Mouse (Mus musculus): ENCODE measurements around the gene Mthfd1. TPM values are rescaled to one million over a fixed set of nuclear protein-coding genes. Genes with fewer than 3 reads are reported as not detected.
"Not testable (repeated sequence)": the region's sequence is repeated elsewhere in the genome, so short reads cannot be mapped to it uniquely, and the experiment has no call there.

Gene Mthfd1
- polyA plus RNA-seq (2015; fragmentation: Nextera tagmentation; extraction: Ambion mirVana): 102 TPM in 2 replicates

DNA sequence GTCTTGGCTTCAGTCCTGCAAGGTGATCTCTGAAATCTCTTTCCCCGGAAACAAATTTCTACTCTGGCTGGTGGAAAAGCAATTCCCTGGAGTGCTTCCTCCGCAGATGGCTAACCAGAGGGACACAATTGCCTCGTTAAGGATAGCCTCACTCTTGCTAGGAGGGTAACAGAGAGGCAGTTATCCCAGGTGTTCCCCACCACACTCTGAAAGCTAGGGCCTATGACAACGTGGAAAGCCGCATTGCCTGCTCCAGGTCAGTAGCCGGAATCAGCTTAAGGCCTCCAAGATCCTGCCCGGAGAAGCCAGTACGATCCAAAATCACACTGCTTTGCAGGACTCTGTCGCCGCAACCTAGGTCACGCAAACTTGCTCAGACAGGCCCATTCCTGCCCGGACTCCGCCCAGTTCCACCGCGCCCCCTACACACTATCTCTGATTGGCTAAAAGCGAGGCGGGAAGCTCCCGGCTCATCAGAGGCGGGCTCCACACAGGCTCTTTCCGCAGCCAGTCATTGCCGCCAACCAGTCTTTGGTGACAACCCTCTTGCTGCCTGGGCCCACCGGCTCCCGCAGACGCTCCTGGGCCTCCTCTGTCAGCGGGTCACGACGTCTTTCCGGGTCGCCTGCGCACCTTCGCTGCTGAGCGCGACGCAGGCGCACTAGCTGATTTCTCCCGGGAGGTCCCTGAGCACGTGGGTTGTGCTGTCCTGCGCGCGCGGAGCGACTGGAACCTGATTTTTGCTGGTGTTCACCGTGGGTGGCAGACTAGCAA lies at the start of gene Mthfd1:
TSS of gene Mthfd1 (plus strand) at position 574 of the 774 bp plus-strand sequence.
- no peaks in the 10 kb centered on the region for H3K9me3 ChIP-seq
- WGBS: 1% methylated on average over 43 of the region's 43 CpGs

DNA sequence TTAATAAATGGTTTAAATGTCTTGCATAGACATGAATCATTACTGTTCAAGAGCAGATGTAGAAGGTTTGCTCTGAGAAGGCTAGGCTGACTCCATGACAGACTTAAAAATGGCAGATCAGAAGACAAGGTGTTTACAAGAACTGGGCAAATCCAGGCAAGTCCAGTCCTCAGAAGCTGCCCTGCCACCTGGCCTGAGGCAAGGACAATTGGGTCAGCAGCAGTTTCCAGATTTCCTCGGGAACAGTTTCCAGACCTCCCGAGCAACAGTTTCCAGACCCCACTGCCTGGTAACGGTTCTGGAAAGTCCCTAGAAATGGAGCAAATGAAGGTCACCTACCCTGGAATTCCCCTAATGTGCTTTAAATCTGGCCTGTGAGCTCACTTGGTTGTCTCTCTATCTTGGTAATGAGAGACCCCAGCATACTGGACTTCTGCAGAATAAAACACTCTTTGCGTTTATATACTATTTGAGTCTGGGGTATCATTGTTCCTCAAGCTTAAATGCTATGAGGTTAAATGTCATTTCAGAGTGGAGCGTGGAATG lies 45.6 kb upstream of the Mthfd1 start:
- ATAC-seq: no peak
- no peaks in the 10 kb centered on the region for H3K36me3 ChIP-seq
- WGBS: 86% methylated on average over 5 of the region's 5 CpGs
- H3K27me3 ChIP-seq (replicated peaks): no peaks in the 10 kb centered on the region
- no peak overlapping the region for H3K27ac ChIP-seq
- H3K9ac ChIP-seq: no peak overlapping the region
- H3K4me2 ChIP-seq (replicated peaks): no peak overlapping the region
- H3K4me1 ChIP-seq (replicated peaks): no peaks in the 10 kb centered on the region
- no peak overlapping the region for H3K4me3 ChIP-seq (replicated peaks)
- H3K9me3 ChIP-seq: no peaks in the 10 kb centered on the region

More for the DNA sequence above, at the start of gene Mthfd1:
- H3K4me1 ChIP-seq (replicated peaks): 0 out of 2 replicates have a peak, but pooled peaks cover 3% of the 10 kb centered on the region
- H3K27ac ChIP-seq: peak within 1 kb of the TSS; percentile 67
- H3K9ac ChIP-seq: peak within 1 kb of the TSS; percentile 66
- H3K4me3 ChIP-seq (replicated peaks): peak within 1 kb of the TSS; percentile 66
- peak; percentile 99 for ATAC-seq
- H3K27me3 ChIP-seq (replicated peaks): no peaks in the 10 kb centered on the region
- no peaks in the 10 kb centered on the region for H3K36me3 ChIP-seq
- H3K4me2 ChIP-seq (replicated peaks): peak within 1 kb of the TSS; percentile 90

DNA sequence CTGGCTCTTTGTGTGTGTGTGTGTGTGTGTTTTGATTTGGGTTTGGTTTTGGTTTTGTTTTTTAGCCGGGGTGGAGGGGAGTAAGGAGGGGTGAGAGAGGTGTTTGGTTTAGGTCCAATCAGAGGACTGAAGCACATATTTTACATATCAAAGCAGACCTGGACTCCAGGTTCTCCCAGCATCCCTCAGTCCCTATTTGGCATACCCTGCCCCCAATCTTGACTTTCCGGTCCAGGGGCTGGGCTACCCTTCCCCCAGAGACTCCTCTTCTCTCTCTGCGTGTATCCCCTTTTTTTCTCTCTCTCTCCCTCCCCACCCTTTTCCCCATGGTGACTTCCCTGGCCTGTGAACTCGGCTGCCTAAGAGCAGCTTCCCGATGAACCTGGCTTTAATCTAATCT lies 40.0 kb upstream of the Mthfd1 start:
- Histone ChIP-seq H3K36me3 (no peaks in the 10 kb centered on the region), H3K27ac (no peak overlapping the region), H3K4me3 (replicated peaks) (no peak overlapping the region), H3K27me3 (replicated peaks) (no peaks in the 10 kb centered on the region), H3K4me2 (replicated peaks) (no peak overlapping the region), H3K9ac (no peak overlapping the region), H3K4me1 (replicated peaks) (no peaks in the 10 kb centered on the region), H3K9me3 (no peaks in the 10 kb centered on the region)
- ATAC-seq: no peak
- WGBS: 32% methylated on average over 5 of the region's 5 CpGs

DNA sequence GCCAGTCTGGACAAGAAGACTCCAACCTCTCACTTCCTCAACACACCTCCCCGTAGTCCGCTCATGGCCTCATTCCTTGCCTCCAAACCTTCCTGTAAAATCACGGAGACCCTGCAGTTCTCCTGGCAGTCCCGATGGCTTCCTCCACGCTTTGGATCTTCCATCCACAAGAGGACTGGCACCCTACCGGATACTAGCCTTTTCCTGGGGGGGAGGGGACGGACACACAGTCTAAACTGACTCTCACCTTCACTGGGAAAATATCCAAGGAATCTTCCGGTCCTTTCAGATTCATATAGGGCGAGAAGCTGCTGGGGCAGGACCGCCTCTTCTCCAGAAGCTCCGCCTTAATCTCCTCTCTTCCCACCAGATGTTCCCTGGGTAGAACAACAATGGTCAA lies 38.4 kb upstream of the Mthfd1 start:
- no peak overlapping the region for H3K4me3 ChIP-seq (replicated peaks)
- ATAC-seq: no peak
- no peak overlapping the region for H3K27ac ChIP-seq
- H3K9me3 ChIP-seq: no peaks in the 10 kb centered on the region
- no peak overlapping the region for H3K4me2 ChIP-seq (replicated peaks)
- no peaks in the 10 kb centered on the region for H3K4me1 ChIP-seq (replicated peaks)
- no peaks in the 10 kb centered on the region for H3K27me3 ChIP-seq (replicated peaks)
- WGBS: 66% methylated on average over 11 of the region's 11 CpGs
- no peaks in the 10 kb centered on the region for H3K36me3 ChIP-seq
- H3K9ac ChIP-seq: no peak overlapping the region

DNA sequence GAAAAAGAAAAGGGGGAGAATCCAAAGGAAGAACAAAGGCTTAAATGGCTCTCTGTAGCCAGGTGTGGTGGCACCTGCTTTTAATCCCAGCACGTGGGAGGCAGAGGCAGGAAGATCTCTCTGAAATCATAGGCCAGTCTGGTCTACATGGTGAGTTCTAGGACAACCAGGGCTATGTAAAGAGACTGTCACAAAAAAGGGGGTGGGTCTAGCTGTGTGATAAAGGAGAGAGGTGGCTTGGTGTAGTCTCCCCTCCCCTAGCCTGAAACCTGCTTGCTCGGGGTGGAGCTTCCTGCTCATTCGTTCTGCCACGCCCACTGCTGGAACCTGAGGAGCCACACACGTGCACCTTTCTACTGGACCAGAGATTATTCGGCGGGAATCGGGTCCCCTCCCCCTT lies 33.0 kb upstream of the Mthfd1 start:
- H3K4me3 ChIP-seq (replicated peaks); H3K4me1 ChIP-seq (replicated peaks); H3K27me3 ChIP-seq (replicated peaks); H3K9ac ChIP-seq; H3K9me3 ChIP-seq; H3K36me3 ChIP-seq; ATAC-seq; H3K4me2 ChIP-seq (replicated peaks); H3K27ac ChIP-seq: not testable (repeated sequence)
- WGBS: 69% methylated on average over 4 of the region's 8 CpGs

DNA sequence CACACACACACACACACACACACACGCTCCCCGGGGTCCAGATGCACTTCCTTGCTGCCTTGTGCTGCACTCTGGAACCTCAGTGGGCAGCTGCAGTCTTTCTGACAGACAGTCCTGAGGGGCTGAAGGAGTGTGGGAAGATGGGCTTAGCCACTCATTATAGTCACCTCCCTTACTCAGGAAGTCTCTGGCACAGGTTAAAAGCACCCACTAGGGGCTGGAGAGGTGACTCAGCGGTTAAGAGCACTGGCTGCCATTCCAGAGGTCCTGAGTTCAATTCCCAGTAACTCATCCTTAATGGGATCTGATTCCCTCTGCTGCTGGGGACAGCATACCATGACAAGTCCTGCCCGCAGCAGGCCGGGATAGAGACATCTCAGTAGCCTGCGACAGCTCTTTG lies 24.5 kb upstream of the Mthfd1 start:
- no peak for ATAC-seq

DNA sequence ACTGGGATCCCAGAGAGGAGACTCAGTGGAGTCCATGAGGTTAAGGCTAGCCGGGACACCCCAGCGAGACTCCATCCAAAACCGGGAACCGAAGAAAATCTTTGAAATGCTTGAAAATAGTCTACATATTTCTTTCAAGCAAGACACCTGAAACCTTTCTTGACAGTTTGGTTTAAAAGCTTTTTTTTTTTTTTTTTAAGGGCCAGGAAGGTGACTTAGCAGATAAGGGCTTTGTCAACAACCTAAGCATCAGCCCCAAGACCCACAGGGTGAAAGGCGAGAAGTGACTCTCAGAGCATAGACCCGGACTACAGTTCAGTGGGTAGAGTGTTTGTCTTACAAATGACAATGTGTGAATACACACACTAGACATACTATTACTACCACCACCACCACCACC lies 19.8 kb upstream of the Mthfd1 start:
- H3K9me3 ChIP-seq: no peaks in the 10 kb centered on the region
- whole genome bisulfite sequencing: 86% methylated on average over 6 of the region's 6 CpGs
- ATAC-seq: no peak

More for the DNA sequence above, 24.5 kb upstream of the Mthfd1 start:
- no peak overlapping the region for H3K4me2 ChIP-seq (replicated peaks)
- H3K4me1 ChIP-seq (replicated peaks): no peaks in the 10 kb centered on the region
- no peak overlapping the region for H3K4me3 ChIP-seq (replicated peaks)
- H3K9ac ChIP-seq: no peak overlapping the region
- WGBS: 79% methylated on average over 6 of the region's 6 CpGs
- no peaks in the 10 kb centered on the region for H3K9me3 ChIP-seq
- no peak overlapping the region for H3K27ac ChIP-seq
- no peaks in the 10 kb centered on the region for H3K27me3 ChIP-seq (replicated peaks)
- no peaks in the 10 kb centered on the region for H3K36me3 ChIP-seq

DNA sequence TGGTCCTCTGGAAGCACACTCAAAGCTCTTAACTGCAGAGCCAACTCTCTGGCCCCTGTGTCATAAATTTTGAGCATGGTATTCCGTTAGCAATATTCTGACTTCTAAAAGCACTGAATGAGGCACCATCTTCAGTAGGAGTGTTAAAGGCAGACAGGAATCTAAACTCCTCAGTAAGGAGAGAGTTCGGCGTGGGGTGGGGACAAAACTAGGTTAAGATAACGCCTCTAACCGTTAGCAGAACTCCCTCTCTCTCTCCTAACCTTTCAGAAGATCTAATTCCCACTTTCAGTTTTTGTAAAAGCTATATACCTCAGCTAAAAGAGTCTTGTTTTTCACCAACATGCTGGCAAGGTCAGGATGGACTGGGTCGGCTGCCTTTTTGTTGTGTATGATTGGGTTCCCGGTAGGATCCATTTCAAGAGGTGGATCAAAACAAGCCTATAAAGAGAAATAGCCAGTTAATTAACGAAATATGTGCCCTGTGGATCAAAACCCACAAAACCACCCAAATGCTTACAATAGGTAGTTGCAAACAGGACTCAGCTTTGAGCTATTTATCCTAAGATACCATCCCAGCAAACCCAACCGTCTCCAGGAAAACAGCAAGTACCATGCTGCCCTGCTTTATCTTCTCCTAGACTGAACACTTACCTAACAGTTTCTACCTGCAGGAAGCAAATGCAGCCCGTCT lies 15.8 kb upstream of the Mthfd1 start:
- no peaks in the 10 kb centered on the region for H3K9me3 ChIP-seq
- H3K27ac ChIP-seq: no peak overlapping the region
- no peaks in the 10 kb centered on the region for H3K36me3 ChIP-seq
- no peak overlapping the region for H3K9ac ChIP-seq
- WGBS: 66% methylated on average over 10 of the region's 10 CpGs
- no peak for ATAC-seq
- no peaks in the 10 kb centered on the region for H3K27me3 ChIP-seq (replicated peaks)
- H3K4me1 ChIP-seq (replicated peaks): no peaks in the 10 kb centered on the region
- no peak overlapping the region for H3K4me3 ChIP-seq (replicated peaks)
- no peak overlapping the region for H3K4me2 ChIP-seq (replicated peaks)

More for the DNA sequence above, 19.8 kb upstream of the Mthfd1 start:
- H3K4me1 ChIP-seq (replicated peaks): no peaks in the 10 kb centered on the region
- no peak overlapping the region for H3K4me3 ChIP-seq (replicated peaks)
- H3K9ac ChIP-seq: no peak overlapping the region
- H3K4me2 ChIP-seq (replicated peaks): no peak overlapping the region
- no peak overlapping the region for H3K27ac ChIP-seq
- no peaks in the 10 kb centered on the region for H3K27me3 ChIP-seq (replicated peaks)
- H3K36me3 ChIP-seq: no peaks in the 10 kb centered on the region

DNA sequence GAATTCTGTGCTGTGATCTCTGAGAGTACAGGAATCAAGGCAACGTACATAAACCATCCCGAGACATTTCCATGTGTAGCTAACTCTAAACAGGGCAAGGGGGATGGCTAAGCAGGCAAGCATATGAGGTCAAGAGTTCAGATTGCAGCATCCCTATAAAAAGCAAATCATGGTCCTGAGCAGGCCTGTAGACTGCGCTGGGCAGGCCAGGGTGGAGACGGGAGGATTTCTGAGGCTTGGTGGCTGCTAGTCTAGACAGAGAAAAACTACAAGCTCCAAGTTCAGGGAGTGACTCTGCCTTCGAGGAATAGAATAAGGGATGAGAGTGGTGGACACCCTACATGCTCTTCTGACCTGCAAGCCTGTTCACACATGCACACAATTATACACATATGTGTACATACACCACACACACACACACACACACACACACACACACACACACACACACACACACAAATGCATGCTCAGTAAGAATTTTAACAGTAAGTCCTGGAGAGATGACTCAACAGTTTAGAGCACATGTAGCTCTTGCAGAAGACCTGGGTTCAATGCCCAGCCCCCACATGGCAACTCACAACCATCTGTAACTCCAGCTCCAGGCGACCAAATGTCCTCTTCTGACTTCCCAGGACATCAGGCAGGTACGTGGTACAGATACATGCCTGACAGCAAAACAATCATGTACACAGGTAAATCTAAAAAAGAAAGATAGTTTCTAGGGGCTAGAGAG lies 15.1 kb upstream of the Mthfd1 start:
- ATAC-seq: no peak
- Histone ChIP-seq H3K4me1 (replicated peaks) (no peaks in the 10 kb centered on the region), H3K36me3 (no peaks in the 10 kb centered on the region), H3K9ac (no peak overlapping the region), H3K4me3 (replicated peaks) (no peak overlapping the region), H3K27me3 (replicated peaks) (no peaks in the 10 kb centered on the region), H3K27ac (no peak overlapping the region), H3K9me3 (no peaks in the 10 kb centered on the region), H3K4me2 (replicated peaks) (no peak overlapping the region)
- 52% methylated on average over 7 of the region's 7 CpGs for WGBS

DNA sequence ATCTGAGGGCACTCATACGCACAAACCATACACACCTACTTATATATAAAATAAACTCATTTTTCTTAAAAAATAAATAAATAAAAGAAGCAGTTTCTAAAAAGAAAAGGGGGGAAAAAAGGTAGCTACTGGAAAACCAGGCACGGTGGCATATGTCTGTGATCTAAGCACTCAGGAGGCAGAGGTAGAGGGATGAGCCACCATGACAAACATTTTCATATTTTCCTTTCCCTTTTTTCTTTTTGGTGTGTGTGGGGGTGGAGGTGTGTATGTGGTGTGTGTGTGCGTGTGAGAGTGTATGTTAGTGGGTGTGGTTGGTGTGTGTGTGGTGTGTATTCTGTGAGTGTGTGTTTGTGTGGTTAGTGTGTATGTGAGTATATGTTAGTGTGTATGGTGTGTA lies 14.4 kb upstream of the Mthfd1 start:
- no peaks in the 10 kb centered on the region for H3K36me3 ChIP-seq
- no peak for ATAC-seq
- H3K9me3 ChIP-seq: no peaks in the 10 kb centered on the region
- no peak overlapping the region for H3K27ac ChIP-seq
- no peaks in the 10 kb centered on the region for H3K27me3 ChIP-seq (replicated peaks)
- no peak overlapping the region for H3K4me3 ChIP-seq (replicated peaks)
- 80% methylated on average over 3 of the region's 3 CpGs for WGBS
- H3K4me2 ChIP-seq (replicated peaks): no peak overlapping the region
- no peak overlapping the region for H3K9ac ChIP-seq
- no peaks in the 10 kb centered on the region for H3K4me1 ChIP-seq (replicated peaks)

DNA sequence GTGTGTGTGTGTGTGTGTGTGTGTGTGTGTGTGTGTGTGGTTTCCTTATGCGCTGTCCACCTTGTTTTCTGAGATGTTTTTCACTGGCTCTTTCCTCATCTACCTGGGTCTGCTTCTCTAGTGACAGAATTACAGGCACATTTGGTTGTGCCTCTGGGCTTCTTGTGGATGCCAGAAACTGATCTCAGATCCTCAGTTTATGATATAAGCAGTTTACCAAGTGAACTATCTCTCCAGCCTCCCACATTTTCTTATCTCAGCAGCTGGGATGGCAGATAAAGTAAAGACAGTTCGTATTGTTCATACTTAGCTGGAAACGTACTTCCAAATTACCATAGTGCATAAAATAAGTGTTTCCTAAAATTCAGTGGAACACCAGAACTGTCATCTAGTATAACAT lies 14.0 kb upstream of the Mthfd1 start:
- H3K9me3 ChIP-seq: no peaks in the 10 kb centered on the region
- H3K9ac ChIP-seq: no peak overlapping the region
- no peaks in the 10 kb centered on the region for H3K36me3 ChIP-seq
- no peaks in the 10 kb centered on the region for H3K4me1 ChIP-seq (replicated peaks)
- H3K27me3 ChIP-seq (replicated peaks): no peaks in the 10 kb centered on the region
- no peak for ATAC-seq
- no peak overlapping the region for H3K4me2 ChIP-seq (replicated peaks)
- WGBS: 70% methylated on average over 3 of the region's 3 CpGs
- no peak overlapping the region for H3K27ac ChIP-seq
- no peak overlapping the region for H3K4me3 ChIP-seq (replicated peaks)

DNA sequence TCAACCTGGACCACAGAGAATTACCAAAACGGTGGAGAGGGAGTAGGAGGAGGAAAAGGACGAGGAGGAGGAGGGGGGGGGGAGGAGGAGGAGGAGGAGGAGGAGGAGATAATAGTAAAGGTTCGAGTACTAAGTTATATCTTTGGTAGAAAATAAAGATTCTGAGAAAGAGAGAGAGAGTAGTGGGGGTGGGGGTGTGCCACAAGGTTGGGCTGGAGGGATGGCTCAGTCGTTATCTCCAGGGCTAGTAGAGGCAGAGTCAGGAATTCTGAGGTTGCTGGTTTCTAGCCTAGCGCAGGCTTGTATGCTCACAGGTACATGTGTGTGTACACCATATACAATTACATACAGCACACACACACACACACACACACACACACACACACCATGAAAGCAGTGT lies 13.3 kb upstream of the Mthfd1 start:
- Histone ChIP-seq H3K36me3 (no peaks in the 10 kb centered on the region), H3K4me3 (replicated peaks) (no peak overlapping the region), H3K4me1 (replicated peaks) (no peaks in the 10 kb centered on the region), H3K9me3 (no peaks in the 10 kb centered on the region), H3K9ac (no peak overlapping the region), H3K27me3 (replicated peaks) (no peaks in the 10 kb centered on the region), H3K4me2 (replicated peaks) (no peak overlapping the region), H3K27ac (no peak overlapping the region)
- WGBS: 50% methylated on average over 5 of the region's 5 CpGs
- no peak for ATAC-seq
